Mouse (Mus musculus) lung, adult 18-20 months (tissue): Measurements from ENCODE around the gene Sobp.
A peak's percentile ranks its signal among the peaks of the same experiment; 100 is the strongest.

Source experiments
- DNase-seq, 2 experiments: peaks; one replicate each; pipeline ENCODE4 v3.0.0; 2022; ENCODE audit warnings: mixed read lengths in 2 of 2

Sobp gene

DNA sequence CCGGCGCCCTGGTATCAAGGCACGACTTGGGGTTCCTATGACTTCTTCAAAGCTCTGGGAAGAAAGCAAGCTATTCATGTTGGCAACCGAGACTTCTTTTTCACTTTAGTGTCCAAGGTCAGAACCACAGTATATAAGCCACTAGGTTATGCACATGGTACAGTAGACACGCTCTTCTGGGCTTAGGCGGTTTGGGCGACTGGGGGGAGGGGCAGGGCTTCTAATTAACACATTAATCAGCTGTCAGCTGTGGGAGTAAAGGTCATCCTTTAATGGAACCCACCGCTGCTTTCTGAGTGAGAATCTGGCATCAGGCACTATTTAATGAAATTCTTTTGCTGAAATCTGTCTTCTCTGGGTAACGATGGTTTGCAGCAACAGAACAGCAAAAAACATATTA, 147.3 kb downstream of the Sobp start:
- DNase-seq = no peak

DNA sequence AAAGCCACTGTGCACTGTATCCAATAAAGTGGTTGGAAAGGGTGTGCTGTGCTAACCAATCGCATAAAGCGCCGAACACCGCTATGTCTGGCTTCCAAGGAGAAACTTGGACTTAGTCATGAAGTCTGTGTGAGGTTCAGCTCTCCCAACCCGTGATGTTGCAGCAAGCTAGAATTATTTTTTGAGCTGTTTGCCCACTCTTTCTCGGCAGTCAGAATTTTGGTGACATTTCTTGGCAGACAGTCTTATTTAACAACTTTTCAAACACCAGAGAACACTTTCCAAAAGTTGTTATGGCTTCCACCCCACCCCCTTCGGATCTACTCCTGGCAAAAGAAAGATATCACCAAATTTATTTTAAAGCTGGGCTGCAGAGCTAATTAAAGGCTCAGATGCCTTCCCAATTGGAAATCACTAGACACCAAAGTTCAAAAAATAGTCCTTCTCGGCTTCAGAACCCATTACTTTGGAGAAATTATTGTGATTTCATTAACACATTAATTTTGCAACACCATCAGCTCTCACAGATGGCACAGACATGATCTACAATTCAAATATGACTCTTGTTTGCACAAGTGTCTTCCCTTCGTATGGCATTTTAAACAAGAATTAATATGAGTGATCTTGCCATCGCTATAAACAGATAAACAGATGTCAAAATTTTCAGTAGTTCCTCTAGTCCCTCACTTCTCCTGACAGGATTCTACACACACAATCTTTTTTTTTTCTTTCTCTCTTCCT, 150.7 kb downstream of the Sobp start:
- no peak for DNase-seq

DNA sequence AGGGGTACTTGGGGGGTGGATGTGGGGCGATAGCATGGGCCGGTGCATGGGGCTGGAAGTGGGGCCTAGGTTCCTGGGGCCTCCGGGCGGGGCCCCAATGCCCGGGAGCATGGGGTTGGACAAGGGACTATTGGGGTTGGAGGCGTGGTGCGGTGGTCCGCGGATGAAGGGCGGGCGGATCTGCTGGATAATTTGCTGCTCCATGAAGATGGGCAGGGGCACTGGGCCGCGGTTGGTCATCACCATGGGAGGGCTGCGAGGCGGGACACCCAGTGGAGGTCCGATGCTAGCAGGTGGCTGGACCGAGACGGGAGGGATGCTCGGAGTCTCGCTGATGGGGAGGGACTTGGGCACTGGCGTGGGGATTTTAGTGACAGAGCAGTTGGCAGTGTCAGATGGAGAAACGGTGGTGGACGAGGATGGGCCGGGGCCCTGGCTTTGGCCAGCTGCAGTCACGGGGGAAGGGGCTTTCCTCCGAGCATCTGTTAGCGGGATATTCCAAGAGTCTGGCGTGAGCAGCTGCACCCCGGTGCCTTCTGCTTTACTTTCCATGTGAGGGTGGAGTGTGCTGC, 152.1 kb downstream of the Sobp start:
- DNase-seq = no peak

DNA sequence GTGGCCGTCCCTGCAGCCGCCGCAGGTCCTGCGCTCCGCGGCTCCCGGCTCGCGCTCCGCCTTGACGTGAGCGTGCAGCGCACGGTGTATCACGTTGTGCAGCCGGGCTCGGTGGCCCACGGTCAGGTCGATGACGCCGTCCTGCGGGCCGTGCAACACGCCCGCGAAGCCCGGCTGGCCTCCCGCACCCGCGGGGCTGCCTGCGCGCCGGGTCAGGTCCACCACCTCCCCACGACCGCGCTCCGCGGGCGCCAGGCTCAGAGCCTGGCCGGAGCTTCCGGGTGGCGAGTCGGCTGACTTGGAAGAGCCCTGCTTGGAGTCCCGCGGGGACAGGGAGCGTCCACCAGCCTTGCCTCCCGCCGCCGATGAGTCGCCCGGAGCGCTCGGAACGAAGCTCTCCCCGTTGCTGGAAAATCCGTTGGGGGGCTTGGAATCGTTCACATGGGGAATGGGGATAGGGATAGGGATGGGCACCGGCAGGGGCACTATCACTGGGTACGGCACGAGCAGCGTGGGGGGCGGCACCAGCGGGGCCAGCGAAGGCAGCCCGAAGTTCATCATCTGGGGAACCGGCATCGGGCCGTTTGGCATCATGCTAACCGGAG, 152.7 kb downstream of the Sobp start:
- DNase-seq = no peak

DNA sequence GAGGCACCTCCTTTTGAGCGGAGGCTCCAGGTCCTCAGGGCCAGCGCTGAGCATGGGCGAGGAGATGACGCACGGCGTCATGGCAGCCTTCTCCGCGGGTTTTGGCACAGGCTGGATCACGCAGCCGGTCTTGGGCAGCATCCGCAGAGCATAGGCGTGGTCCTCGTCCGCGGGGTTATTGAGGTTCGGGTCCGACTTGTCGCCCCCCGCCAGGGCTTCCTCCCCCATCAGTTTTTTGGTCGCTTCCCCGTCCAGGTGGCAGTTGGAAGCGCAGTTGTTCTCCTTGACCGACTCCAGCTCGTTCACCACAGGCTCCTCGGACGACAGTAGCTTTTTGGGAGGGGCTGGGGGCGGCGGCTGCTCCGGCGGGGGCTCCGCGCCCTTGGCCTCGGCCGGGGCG, 153.3 kb downstream of the Sobp start:
- no peak for DNase-seq

- no peak for DNase-seq
Measured at GRCm38 (mm10) chr10:43014782-43015181, 159.5 kb downstream of the Sobp start.

DNA sequence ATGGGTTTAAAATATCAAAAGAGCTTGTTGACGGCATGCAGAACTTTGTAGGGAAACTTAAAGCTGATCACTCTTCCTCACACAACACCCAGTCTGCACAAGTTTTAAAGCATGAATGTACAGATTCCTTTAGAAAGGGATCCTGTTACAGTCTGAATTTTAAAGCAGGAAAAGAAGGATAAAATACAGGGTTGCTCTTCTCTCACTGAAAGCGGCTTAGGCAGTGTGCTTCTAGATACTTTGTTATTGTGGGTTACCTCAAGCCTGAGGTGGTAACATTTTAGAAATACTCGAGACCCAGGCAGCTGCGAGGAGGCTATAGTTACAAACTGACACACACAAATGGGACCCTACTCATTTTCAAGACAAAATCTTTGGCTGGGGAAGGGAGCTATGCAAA, 160.0 kb downstream of the Sobp start:
- no peak for DNase-seq

GRCm38 (mm10) chr10:43008116-43008515, 166.2 kb downstream of the Sobp start:
- DNase-seq = no peak

DNA sequence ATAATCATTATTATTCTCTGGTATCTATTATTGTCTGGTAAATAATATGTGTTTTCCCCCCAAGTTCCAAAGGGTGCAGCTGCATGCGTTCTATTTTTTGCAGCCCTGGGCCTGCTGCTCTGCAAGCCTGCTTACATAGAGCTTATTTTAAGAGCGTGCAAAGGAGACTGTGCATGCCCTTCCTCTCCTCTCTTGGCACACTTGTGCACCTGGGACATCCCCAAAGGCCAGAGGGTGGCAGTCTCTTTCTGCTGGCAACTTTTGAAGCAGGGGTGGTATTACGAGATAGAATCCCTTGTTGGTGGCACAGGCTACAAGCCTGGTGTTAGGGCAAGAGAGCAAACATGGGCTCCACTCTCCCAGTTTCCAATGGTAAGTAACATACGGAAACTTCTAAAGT, 167.8 kb downstream of the Sobp start:
- no peak for DNase-seq

GRCm38 (mm10) chr10:43005677-43006076, 168.7 kb downstream of the Sobp start:
- DNase-seq = no peak

GRCm38 (mm10) chr10:43005031-43005430, 169.3 kb downstream of the Sobp start:
- DNase-seq = no peak

DNA sequence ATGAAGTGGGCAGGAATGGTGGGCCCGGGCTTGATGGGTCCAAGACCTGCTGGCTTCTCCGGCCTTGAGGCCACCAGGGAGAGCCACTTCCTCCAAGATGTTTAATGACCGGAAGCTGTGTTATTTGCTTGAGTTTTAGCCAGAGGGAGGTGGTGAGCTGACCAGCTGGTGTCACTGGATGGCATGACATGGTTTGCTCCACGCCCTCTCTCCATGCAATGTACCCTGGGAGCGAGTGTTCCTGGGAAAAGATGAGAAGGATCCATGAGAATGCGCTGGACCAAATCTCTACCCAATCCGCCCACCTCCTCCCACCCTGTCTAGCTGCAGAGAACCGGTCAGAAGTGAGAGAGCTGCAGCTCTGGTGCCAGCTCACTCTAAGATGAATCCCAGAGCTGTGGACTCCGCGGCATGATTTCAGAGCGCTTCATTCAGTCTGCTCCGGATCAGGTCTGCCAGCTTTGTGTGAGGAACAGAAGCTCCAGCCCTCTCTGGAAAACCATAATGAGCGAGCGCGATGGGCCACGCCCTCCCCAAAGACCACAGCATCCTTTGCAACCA, 170.1 kb downstream of the Sobp start:
- no peak for DNase-seq

DNA sequence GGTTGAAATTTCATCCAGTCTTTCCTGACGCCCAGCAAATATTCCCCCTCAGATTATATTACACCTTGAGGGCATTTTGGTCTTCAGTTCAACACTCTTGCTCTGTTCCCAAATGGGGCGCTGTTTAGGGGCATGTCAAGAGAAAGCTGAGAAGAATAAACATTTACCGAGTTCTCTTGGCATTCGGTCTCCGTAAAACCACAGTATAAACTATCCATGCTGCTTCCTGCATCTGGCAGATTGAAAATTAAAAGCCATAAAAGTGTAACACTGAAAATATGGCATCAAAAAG, 170.9 kb downstream of the Sobp start:
- no peak for DNase-seq

DNA sequence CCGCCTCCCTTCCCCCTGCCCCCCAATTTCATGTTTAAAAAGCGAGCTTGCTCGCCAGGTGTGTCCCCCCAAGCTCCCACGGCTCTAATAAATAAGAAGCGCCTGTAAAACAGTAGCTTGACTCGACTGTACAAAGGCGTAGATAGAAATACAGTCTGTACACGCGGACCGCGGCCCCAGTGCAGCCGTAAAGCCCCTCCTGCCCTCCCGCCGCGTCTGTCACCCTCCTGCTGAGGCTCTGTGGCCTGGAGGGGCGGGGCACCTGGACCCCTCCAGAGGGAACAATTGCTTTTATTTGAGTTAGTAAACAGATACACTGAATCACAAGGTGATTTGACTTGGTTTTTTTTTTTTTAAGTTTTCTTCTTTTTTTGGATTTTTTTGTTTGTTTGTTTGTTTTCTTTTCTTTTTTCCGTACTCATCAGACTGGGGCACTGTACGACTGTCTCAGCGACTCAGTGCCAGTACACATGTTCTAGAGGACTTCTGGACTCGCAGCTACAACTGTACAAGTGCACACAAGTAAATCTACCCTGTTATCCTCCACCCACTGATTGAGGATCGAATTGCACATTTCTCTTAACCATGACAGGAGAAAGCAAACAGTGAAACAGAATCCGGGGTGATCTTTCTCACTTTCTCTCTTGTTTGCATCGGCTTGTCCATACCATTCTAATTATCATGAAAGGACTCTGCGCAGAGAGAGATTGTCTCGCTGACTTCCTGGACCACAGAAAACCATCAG, 171.4 kb downstream of the Sobp start:
- no peak for DNase-seq

DNA sequence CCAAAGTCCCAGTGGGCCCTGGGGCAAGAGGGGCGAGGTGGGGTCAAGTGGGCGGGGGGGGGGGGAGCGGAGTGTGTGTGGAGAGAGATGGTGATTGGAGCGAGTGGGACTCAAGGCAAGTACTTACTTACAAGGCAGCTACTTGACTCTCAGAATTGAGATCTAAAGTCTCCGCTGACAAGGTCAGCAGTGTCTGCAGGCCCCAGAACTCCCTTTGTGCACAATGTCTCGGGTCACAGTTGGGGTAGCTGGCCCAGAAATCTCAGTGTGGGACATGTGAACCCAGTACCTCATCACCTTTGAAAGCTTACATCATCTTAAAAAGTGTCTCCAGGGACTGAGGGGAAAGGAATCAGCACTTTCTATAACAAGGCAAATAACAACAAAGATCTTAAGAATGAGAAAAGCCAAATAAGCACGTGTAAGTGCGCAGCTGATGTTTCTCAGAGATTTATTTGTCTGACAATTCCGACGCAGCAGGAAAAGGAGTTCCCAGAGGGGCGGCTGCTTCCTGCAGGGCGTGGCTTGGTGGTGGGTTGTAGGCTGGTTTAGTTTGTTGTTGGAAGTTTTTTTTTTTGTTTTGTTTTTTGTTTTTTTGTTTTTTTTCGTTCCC, 172.2 kb downstream of the Sobp start:
- DNase-seq = peak in 1 of 2 experiments; percentile 37

DNA sequence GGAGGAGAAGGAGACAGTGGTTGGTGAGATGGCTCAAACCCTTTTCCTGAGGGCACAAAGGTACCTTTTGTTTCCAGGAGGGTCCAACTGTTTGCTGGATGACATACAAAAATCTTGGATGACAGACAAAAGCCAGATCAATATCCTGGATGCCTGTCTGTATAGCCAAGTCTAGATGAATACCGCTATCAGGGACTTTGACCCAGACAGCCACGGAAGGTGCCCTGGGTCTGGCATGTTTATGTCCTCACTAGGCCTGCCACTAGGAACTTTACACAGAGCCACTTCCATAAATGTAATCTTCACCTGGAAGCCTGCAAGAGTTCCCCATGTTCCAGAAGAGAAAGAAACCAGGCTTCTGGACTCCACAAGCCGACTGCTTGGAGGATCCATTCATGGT, 172.9 kb downstream of the Sobp start:
- no peak for DNase-seq

GRCm38 (mm10) chr10:42999324-42999723, 175.0 kb downstream of the Sobp start:
- DNase-seq = no peak

- DNase-seq = no peak
Measured at GRCm38 (mm10) chr10:42997278-42997677, 177.1 kb downstream of the Sobp start.

DNA sequence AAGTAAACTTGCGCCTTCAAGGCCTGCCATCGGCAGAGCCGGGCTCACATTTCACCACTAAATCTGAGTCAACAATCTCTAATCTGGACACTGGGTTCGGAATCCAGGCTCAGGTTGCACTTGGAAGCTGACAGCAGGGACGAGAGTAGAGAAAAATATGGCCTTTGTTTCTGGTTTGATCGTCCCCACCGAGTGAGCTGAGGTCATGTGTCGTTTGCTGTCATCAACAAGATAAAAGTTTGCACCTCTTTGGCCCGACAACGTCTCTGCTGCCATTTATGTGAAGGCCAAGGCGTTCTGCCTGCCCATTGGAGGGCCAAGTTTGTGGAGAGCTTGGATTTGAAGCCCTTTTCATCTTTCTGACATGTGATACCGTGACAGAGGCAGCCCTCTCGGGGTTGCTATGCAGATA, 178.8 kb downstream of the Sobp start:
- DNase-seq = peak in 1 of 2 experiments; percentile 21

GRCm38 (mm10) chr10:42994331-42994782, 180.0 kb downstream of the Sobp start:
- no peak for DNase-seq

- DNase-seq = no peak
Measured at GRCm38 (mm10) chr10:42991018-42991417, 183.3 kb downstream of the Sobp start.

- peak; percentile 38 to 46 for DNase-seq
Measured at GRCm38 (mm10) chr10:42989910-42990309, 184.4 kb downstream of the Sobp start.

- peak; percentile 43 to 50 for DNase-seq
Measured at GRCm38 (mm10) chr10:42988627-42989026, 185.7 kb downstream of the Sobp start.
